Mouse (Mus musculus): Measurements from ENCODE around the gene Efcab12. TPM values are rescaled to one million over a fixed set of nuclear protein-coding genes. Genes with fewer than 3 reads are reported as not detected.

The Efcab12 gene
- polyA plus RNA-seq, 1 experiment from 2014 or later: 0.50 TPM

DNA sequence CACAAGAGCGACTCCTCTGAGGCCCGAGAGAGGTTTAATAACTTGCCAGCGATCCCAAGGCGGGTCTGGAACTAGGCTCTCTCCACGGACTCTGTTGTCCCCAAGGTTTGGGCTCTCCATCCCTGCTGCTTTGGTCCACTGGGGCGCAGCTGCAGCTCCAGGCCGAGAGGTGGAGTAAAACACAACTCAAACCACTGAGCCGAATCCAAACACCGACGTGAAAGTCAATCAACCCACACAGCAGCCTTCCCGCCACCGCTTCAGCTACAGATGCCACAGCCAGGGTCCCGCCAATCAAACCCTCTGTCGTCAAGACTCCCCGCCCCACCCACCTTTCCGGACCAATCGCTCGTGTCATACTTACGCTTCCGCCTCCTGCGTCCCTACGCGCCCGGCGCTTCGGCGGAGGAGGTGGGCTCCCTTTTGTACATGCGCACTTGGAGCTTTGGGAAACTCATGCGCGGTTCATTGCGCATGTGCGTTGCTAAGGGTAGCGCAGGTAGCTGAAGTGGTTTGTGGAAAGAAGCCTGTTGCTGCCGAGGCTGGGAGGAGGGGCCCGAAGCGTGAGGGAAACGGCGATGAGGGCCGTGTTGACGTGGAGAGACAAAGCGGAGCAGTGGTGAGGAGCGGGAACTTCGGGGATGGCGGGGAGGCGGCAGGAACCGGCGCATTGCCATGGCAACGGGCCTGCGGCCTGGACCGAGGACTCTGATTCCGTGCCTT, 15.0 kb upstream of the Efcab12 start, which contains the start of the genes Mbd4 and Ift122:
Mbd4 (minus strand) TSS at position 281 of the 723 bp plus-strand sequence.
Ift122 (plus strand) TSS at position 380 of the 723 bp plus-strand sequence.
- Histone ChIP-seq H3K27ac (ENCODE audit: low read depth, low read length) (peak within 1 kb of the TSS; percentile 86), H3K9me3 (replicated peaks; ENCODE audit: control insufficient read depth, low read length) (no peaks in the 10 kb centered on the region), H3K4me2 (peak within 1 kb of the TSS; percentile 80), H3K27me3 (ENCODE audit: control insufficient read depth, insufficient read depth, low read length) (no peaks in the 10 kb centered on the region), H3K4me1 (ENCODE audit: control insufficient read depth, insufficient read depth, low read length) (peaks cover 20% of the 10 kb centered on the region), H3K9ac (ENCODE audit: low read depth, low read length) (peak within 1 kb of the TSS; percentile 74), H3K4me3 (ENCODE audit: low read depth, low read length) (peak within 1 kb of the TSS; percentile 58), H3K36me3 (ENCODE audit: control insufficient read depth, insufficient read depth, low read length) (peaks cover 2% of the 10 kb centered on the region; the same call in 1 of the 2 replicates)
- under 1% methylated on average over 51 of the region's 51 CpGs for WGBS (ENCODE audit: insufficient replicate concordance)
- peak; percentile 96 for ATAC-seq (replicated peaks; ENCODE audit: insufficient number of reproducible peaks, low FRiP score, low TSS enrichment)

- H3K4me1 ChIP-seq (ENCODE audit: control insufficient read depth, insufficient read depth, low read length): peaks cover 20% of the 10 kb centered on the region
Observed at GRCm38 (mm10) chr6:115852446-115853090, 14.4 kb upstream of the Efcab12 start.

DNA sequence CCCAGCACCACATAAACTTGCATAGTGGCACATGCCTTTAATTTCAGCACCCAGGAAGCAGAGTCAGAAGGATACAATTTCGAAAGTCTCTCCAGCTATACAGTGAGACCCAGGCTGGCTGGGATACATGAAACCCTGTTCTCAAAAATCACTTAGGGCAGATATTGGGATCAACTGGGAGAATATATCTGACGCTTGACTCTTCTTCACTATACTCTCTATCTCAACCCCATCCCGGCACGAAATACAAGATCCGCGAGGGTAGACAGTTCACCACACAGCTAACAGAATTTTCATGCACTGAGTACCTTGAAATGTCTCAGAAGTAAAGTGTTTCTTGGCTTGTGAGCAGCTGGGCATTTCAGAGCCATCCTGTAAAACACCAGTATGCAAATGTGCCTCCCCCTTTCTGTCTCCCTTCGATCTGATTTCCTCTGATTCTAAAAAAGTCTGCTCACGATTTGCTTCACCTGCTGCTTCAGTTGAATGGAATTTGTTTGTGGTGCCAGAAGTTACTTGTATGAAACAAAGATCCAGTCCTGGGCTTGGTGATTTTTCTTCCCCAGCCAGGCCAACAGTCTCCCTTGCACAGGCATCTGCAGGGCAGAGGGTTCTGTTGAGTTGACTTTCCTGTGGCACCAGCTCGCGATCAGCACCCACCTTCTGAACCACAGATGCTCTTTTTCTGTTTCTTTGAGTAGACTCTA, 10.5 kb upstream of the Efcab12 start:
- Histone ChIP-seq H3K27ac (ENCODE audit: low read depth, low read length) (no peak overlapping the region), H3K9me3 (replicated peaks; ENCODE audit: control insufficient read depth, low read length) (no peaks in the 10 kb centered on the region), H3K4me1 (ENCODE audit: control insufficient read depth, insufficient read depth, low read length) (peaks cover 5% of the 10 kb centered on the region), H3K4me2 (no peak overlapping the region), H3K27me3 (ENCODE audit: control insufficient read depth, insufficient read depth, low read length) (no peaks in the 10 kb centered on the region), H3K9ac (ENCODE audit: low read depth, low read length) (no peak overlapping the region), H3K4me3 (ENCODE audit: low read depth, low read length) (no peak overlapping the region), H3K36me3 (ENCODE audit: control insufficient read depth, insufficient read depth, low read length) (peaks cover 7% of the 10 kb centered on the region)
- no peak for ATAC-seq (replicated peaks; ENCODE audit: insufficient number of reproducible peaks, low FRiP score, low TSS enrichment)
- WGBS (ENCODE audit: insufficient replicate concordance): 92% methylated on average over 10 of the region's 10 CpGs

More at GRCm38 (mm10) chr6:115852446-115853090, 14.4 kb upstream of the Efcab12 start:
- no peaks in the 10 kb centered on the region for H3K9me3 ChIP-seq (replicated peaks; ENCODE audit: control insufficient read depth, low read length)
- peak overlapping the region; percentile 86 for H3K27ac ChIP-seq (ENCODE audit: low read depth, low read length)
- 5% methylated on average over 20 of the region's 20 CpGs for WGBS (ENCODE audit: insufficient replicate concordance)
- peak overlapping the region; percentile 74 for H3K9ac ChIP-seq (ENCODE audit: low read depth, low read length)
- H3K4me2 ChIP-seq: peak overlapping the region; percentile 80
- H3K36me3 ChIP-seq (ENCODE audit: control insufficient read depth, insufficient read depth, low read length): peaks cover 2% of the 10 kb centered on the region; the same call in 1 of the 2 replicates
- H3K27me3 ChIP-seq (ENCODE audit: control insufficient read depth, insufficient read depth, low read length): no peaks in the 10 kb centered on the region
- H3K4me3 ChIP-seq (ENCODE audit: low read depth, low read length): peak overlapping the region; percentile 58
- ATAC-seq (replicated peaks; ENCODE audit: insufficient number of reproducible peaks, low FRiP score, low TSS enrichment): no peak

- no peak overlapping the region for H3K4me3 ChIP-seq (ENCODE audit: low read depth, low read length)
- no peak overlapping the region for H3K4me2 ChIP-seq
- no peaks in the 10 kb centered on the region for H3K9me3 ChIP-seq (replicated peaks; ENCODE audit: control insufficient read depth, low read length)
- no peak overlapping the region for H3K9ac ChIP-seq (ENCODE audit: low read depth, low read length)
- H3K27ac ChIP-seq (ENCODE audit: low read depth, low read length): no peak overlapping the region
- no peaks in the 10 kb centered on the region for H3K27me3 ChIP-seq (ENCODE audit: control insufficient read depth, insufficient read depth, low read length)
- WGBS (ENCODE audit: insufficient replicate concordance): 41% methylated on average over 7 of the region's 8 CpGs
- peaks cover 15% of the 10 kb centered on the region for H3K36me3 ChIP-seq (ENCODE audit: control insufficient read depth, insufficient read depth, low read length)
- H3K4me1 ChIP-seq (ENCODE audit: control insufficient read depth, insufficient read depth, low read length): no peaks in the 10 kb centered on the region; the same call in 1 of the 2 replicates
- ATAC-seq (replicated peaks; ENCODE audit: insufficient number of reproducible peaks, low FRiP score, low TSS enrichment): no peak
Observed at GRCm38 (mm10) chr6:115846640-115847411, 8.6 kb upstream of the Efcab12 start.

DNA sequence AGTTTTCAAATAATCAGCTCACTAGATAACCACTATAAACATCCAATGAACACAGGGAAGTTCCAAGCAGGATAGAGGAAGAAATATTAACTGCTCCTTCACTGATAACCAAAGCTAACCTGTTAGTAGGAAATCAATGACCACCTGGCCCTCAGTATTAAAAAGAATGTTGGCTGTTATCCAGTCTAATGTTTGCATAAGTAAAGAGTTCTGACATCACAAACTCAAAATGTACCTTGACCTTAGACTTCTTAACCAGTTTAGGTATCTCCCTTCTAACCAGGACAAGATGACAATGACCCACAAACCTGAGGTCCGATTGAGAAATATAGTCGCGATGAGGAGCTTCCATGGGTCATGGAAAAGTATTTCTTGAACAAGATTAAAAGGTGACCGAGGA, 6.8 kb upstream of the Efcab12 start:
- Histone ChIP-seq H3K4me3 (ENCODE audit: low read depth, low read length) (no peak overlapping the region), H3K9me3 (replicated peaks; ENCODE audit: control insufficient read depth, low read length) (no peaks in the 10 kb centered on the region), H3K4me1 (ENCODE audit: control insufficient read depth, insufficient read depth, low read length) (no peaks in the 10 kb centered on the region), H3K27me3 (ENCODE audit: control insufficient read depth, insufficient read depth, low read length) (no peaks in the 10 kb centered on the region), H3K36me3 (ENCODE audit: control insufficient read depth, insufficient read depth, low read length) (peaks cover 15% of the 10 kb centered on the region), H3K4me2 (no peak overlapping the region), H3K27ac (ENCODE audit: low read depth, low read length) (no peak overlapping the region), H3K9ac (ENCODE audit: low read depth, low read length) (no peak overlapping the region)
- no peak for ATAC-seq (replicated peaks; ENCODE audit: insufficient number of reproducible peaks, low FRiP score, low TSS enrichment)
- 88% methylated on average over 4 of the region's 4 CpGs for WGBS (ENCODE audit: insufficient replicate concordance)

DNA sequence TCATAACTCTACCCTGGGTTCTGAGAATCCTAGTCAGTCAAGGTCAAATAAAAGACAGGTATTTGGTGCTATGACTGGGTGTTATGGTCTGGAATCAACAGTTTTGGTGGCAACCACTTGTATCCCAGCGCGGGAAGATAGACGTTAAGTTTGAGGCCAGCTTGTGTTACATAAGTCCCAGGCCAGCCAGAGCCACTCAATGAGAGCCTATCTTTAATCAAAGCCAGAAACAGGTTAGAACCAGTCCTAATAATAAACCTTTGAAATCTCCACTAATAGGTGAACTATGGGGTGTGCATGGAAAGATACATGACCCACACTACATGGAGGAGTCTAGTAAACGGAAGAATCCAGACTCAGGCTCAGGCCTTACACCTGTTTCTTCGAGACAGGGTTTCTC, 533 bp upstream of the Efcab12 start:
- Histone ChIP-seq H3K27ac (ENCODE audit: low read depth, low read length) (no peak overlapping the region), H3K27me3 (ENCODE audit: control insufficient read depth, insufficient read depth, low read length) (no peaks in the 10 kb centered on the region), H3K9me3 (replicated peaks; ENCODE audit: control insufficient read depth, low read length) (no peaks in the 10 kb centered on the region), H3K4me2 (peak overlapping the region; percentile 91), H3K4me1 (ENCODE audit: control insufficient read depth, insufficient read depth, low read length) (no peaks in the 10 kb centered on the region; the same call in 1 of the 2 replicates), H3K9ac (ENCODE audit: low read depth, low read length) (no peak overlapping the region), H3K36me3 (ENCODE audit: control insufficient read depth, insufficient read depth, low read length) (peaks cover 8% of the 10 kb centered on the region), H3K4me3 (ENCODE audit: low read depth, low read length) (peak overlapping the region; percentile 45; the same call in 1 of the 2 replicates)
- 67% methylated on average over 5 of the region's 5 CpGs for WGBS (ENCODE audit: insufficient replicate concordance)
- ATAC-seq (replicated peaks; ENCODE audit: insufficient number of reproducible peaks, low FRiP score, low TSS enrichment): peak; percentile 36; the same call in 1 of the 2 replicates

- Histone ChIP-seq H3K4me3 (ENCODE audit: low read depth, low read length) (no peak overlapping the region), H3K4me2 (no peak overlapping the region), H3K36me3 (ENCODE audit: control insufficient read depth, insufficient read depth, low read length) (no peaks in the 10 kb centered on the region), H3K4me1 (ENCODE audit: control insufficient read depth, insufficient read depth, low read length) (no peaks in the 10 kb centered on the region; the same call in 1 of the 2 replicates), H3K9me3 (replicated peaks; ENCODE audit: control insufficient read depth, low read length) (no peaks in the 10 kb centered on the region), H3K9ac (ENCODE audit: low read depth, low read length) (no peak overlapping the region), H3K27ac (ENCODE audit: low read depth, low read length) (no peak overlapping the region), H3K27me3 (ENCODE audit: control insufficient read depth, insufficient read depth, low read length) (no peaks in the 10 kb centered on the region)
- ATAC-seq (replicated peaks; ENCODE audit: insufficient number of reproducible peaks, low FRiP score, low TSS enrichment): no peak
Observed at GRCm38 (mm10) chr6:115833861-115834260, 4.4 kb downstream of the Efcab12 start.

Measured in heart, embryonic 11.5 days (tissue).